Mouse (Mus musculus) layer of hippocampus, adult 9-11 months (tissue): ENCODE data around the gene Sapcd1.
A peak's percentile ranks its signal among the peaks of the same experiment; 100 is the strongest.
"Not testable (repeated sequence)": the region's sequence is repeated elsewhere in the genome, so short reads cannot be mapped to it uniquely, and the experiment has no call there.

Experiments used
- DNase-seq: peaks from one replicate; pipeline ENCODE4 v3.0.0; 2022

The Sapcd1 gene

DNA sequence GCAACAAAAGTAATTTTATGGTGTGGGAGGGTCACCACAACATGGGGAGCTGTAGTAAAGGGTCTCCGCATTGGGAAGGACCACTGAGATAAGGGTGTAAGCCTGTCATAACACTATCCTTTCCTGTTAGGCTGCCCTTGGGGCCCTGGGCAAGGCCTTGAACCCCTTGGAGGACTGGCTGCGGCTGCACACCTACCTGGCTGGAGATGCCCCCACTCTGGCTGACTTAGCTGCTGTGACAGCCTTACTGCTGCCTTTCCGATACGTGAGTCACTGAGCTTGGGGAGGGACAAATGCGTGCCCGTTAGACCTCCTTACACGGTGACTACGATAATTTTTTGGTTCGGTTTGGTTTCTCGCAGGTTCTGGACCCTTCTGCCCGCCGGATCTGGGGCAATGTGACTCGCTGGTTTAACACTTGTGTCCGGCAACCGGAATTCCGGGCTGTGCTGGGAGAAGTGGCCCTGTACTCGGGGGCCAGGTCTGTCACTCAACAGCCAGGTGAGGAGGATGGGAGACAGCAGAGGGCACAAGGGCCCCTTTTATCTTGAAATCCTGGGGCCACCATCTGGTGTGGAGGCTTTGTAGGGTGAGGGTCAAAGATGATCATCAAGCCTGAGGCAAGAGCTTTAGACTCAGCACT, 23.6 kb downstream of the Sapcd1 start:
- DNase-seq: no peak

DNA sequence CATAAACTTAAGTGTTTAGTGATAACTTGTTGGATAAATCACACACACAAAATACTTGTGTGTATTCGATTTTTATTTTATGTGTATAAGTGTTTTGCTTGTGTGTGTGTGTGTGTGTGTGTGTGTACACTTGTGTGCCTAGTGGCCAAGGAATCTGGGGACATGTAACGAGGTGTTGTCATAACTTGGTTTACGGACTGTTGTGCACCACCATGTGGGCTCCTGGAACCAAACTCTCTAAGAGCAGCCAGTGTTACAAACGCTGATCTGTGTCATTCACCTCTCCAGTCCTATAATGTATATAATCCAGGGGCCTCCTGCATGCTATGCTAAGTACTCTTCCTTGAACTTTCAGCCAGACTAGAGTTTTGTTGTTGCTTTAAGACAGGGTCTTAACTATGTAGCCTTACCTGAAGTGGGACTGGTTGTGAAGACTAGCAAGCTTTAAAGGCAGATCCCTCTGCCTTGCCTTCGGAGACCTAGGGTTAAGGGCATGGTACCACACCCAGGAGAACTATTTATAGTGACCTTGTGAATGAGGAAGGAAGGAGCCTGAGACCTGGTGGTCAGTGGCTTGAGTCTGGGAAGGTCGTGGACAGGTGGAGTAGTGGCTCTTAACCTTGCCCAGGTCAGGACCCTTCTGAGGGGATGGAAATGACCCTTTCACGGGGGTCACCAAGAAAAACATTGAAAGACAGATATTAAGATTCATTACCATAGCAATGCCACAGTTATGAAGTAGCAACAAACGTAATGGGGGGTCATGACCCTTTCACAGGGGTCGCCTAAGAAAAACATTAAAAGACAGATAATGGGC, 24.6 kb downstream of the Sapcd1 start:
- no peak for DNase-seq

DNA sequence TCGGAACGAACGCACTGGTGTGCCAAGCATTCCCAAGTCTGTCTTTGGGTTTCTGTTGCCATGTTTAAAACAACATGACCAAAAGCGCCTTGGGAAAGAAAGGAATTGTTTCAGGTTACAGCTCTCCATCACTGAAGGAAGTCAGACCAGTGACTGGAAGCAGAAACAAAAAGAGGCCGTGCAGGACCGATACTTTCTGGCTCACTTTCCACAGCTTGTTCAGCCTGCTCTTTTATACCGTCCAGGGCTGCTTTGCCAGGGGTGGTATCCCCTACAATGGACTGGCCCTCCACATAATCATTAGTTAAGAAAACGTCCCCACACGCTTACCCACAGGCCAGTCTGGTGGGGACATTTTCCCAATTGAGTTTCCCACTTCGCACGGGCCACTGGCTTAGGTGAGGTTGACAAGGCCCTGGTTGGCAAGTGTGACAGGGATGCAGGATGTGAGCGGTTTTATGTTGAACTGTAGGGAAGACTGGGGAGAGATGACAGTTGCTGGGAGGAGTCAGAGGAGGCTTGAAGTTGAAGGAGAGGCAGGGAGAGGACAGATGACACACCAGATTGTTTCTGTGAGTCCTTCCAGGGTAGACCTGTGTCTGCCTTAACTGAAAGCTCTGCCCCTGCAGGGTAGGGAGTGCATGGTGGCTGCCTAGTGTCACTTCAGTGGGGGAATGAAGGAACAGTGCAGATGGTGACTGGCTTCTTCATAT, 25.5 kb downstream of the Sapcd1 start:
- DNase-seq: no peak

DNA sequence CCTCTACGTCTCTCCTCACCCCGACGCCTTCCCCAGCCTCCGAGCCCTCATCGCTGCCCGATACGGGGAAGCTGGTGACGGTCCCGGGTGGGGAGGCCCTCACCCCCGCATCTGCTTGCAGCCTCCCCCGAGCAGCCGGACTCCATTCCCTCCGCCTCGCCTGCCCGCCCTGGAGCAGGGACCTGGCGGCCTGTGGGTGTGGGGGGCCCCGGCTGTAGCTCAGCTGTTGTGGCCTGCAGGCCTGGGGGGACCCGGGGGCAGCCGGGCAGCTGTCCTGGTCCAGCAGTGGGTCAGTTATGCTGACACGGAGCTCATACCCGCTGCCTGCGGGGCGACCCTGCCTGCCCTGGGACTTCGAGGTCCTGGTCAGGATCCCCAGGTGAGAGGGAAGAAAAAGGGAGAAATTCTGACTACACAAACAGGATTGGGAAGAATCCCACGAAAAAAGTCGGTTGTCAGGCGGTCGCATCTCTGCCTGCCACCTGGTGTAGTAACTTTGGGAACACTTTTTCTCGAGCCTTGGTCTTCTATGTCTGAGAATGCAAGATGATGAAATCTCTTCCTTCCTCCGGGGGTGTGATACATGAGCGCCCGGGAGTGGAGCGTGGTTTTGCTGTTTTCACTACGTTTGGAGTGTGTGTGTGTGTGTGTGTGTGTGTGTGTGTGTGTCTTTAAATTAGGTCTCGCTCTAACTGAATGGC, 26.2 kb downstream of the Sapcd1 start:
- DNase-seq: no peak

DNA sequence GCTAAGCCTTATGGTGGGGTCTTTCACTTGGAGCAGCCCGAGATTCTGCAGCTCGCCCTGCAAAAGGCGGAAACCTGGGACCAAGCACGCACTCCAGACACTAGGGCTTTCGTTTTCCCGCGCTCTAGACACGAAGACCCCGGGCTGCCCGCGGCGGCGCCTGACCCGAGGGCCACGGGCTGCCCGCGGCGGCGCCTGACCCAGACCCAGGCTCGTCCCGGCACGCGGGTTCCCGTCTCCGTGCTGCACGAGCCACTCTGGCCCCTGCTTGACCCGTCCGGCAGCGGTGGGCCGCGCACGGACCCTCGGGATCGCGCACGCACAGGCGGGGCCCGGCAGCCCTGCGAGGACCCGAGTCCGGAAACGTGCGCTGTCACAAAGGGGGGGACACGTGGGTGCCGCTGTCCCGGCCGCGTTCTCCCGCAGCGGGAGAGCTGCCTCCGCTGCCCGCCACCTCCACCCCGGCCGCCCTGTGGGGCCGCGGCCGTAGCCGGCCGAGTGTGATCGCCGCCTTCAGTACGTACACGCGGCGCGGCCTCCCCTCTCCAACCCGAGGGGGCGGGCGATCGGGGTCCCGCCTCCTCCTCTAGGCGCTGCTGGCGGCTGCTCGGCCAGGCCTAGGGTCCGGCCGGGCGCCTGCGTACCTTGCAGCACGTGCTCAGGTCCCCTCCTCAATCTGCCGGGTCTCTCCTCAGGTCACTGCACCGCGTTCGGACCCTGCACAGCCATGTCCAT, 26.9 kb downstream of the Sapcd1 start, which contains the start of gene Vars:
Gene Vars (plus strand): TSS at position 271 of the 735 bp plus-strand sequence.
- peak; percentile 70 for DNase-seq

DNA sequence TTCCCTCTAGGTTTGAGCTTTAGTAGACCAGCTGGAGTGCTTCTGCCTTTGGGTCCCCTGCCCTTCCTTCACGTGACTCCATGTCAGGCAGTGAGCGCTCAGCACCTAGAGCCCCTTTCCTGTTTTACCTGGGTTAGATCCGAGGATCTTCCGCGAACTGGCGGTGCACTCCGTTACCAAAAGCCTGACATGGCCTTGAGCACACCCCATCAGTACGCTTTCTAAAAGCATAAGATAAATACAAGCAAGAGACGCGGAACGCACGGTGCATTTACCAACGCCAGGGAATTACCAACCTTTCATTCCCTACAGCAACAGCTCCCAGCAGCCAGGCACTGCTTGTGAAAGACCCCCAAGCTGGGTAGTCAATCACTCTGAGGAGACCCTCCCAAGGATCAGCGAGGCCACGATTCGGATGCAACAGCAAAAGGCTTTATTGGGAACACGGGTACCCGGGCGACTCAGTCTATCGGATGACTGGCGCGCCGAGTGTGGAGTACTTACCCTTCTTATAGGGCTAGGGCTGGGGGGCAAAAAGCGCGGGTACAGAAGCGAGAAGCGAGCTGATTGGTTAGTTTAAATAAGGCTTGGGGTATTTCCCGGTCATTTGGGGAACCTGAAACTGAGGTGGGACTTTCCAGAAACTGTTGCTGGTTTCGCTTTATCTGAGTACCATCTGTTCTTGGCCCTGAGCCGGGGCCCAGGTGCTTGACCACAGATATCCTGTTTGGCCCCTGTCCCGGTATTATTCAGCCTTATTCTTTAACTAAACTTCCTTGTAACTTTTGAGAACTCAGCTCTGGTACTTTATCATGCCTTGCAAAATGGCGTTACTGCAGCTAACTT, 27.7 kb downstream of the Sapcd1 start:
- DNase-seq: not testable (repeated sequence)

DNA sequence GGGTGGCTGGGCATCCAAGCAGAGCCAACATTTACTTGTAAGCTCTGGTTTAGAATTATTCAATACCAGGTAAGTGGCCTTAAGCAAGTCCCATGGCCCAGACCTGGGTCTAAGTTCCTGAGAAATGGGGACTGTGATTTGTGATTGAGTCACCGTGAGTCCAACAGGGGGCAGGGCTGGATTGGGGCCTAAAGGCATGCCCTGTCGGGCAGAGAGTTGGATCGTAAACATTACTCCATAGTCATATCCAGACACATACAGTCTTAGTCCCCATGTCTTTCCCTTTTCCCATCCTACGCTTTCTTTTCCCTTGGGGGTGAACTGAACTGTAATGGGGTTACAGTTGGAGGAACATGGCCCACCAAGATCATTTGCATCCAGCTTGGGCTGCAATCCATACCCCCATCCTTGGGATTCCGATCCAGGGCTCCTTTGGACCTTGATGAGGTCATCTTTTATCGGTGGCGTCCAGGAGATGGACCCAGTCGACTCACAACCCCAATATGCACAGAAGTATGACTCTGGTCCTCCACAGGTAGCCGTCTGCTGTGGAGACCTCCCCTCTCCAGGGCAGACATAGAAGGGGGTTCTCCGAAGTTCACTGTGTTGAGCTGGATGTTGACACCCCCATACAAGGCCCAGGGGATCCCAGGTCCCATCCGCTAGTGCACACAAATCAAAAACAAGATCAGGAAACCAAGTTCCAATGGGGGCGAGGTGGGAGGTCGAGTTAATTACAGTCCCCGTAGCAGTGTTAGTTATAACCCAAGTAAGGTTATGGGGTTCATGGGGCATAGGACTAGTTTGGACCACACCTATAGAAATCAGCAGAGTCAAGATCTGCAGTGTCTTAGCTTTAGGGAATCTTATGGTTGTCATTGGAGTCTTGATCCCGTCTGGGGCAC, 29.0 kb downstream of the Sapcd1 start:
- no peak for DNase-seq

DNA sequence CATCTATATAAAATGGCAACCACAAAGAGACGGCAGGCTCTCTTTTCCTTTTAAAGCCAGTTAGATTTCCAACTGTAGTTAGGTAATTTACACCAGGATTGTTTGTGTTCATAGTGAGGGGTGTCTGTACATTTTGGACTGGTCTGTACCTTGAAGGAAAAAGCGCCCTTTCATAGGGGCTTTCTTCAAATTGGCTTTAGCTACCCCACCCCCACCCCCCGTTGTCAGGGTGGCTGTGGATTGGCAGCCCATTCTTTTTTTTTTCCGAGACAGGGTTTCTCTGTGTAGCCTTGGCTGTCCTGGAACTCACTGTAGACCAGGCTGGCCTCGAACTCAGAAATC, 30.7 kb downstream of the Sapcd1 start:
- no peak for DNase-seq

DNA sequence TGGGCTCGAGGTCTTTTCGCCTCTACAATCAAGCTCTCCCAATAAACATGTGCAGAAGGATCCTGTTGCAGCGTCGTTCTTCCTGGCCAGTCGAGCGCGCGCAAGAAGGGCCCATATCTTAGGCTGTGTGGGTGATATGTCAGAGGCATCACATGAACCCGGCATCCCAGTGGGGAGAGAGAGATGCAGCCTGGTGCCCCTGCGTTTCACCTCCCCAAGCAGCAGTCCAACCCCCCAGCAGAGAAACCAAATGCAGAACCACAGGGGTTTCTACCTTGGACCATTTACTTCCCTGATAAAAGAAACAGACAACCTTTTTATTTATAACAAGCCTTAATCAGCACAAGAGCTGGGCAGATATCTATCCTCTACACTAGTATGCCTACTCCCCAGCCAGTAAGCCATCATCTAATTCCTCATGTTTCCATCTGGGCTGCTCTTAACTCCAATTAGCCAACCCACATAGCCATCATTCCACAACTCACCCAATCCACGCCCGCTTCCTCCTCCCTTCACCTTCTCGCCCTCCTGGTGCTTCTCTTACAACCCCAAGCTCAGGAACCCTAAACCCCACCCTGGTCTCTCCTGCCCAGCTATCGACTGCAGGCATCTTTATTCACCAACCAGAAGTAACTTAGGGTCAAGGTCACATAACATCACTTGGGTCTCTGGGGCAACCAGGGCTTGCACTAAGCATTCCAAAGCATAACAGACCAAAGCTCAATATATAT, 31.2 kb downstream of the Sapcd1 start:
- no peak for DNase-seq

DNA sequence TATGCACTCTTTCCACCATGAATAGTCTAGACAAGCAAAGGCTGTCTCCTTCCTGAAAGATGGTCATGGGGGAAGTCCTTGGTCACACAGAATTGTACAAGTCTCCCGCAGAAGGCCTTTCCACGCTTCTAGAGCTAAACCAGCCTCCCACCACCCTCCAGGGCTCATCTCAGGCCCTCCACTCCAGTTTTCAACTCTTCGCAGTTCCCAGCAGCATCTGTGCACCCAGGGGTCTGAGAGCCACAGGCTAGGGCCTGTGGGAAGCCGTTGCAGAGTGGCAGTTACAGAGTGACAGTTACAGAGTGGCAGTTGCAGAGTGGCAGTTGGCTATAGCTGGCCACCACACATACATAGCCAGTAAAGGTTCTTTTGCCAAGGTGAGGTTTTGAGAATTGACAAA, 31.9 kb downstream of the Sapcd1 start:
- DNase-seq: not testable (repeated sequence)

DNA sequence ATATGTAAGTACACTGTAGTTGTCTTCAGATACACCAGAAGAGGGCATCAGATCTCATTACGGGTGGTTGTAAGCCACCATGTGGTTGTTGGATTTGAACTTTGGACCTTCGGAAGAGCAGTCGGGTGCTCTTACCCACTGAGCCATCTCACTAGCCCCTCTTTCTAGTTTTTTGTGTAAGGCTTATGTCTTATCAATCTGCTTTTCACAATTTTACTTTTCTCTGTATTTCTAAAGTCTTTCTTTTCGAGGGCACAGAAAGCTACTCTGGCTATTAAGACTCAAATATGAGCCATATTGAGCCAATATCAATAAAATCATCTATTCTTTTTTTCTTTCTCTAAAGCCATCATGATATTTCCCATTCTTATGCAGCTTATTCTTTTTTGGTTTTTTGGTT, 32.6 kb downstream of the Sapcd1 start:
- not testable (repeated sequence) for DNase-seq

DNA sequence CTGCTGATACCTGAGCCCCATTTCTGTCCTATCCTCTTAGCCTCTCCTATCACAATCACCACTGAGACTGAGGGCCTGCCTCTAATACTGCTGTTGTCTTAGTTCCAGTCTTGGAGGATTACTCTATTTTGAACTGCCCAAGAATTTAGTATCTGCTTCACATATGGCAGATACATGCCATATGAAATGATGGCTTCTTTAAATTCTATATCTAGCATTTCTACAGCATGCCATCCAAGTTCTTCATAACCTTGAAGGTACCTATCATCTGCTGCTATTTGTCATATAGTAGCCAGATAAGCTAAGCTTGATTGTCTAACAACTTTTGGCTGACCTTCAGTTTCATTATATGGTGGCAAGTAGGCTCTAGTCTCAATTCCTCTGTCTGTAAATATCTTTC, 33.1 kb downstream of the Sapcd1 start:
- no peak for DNase-seq

DNA sequence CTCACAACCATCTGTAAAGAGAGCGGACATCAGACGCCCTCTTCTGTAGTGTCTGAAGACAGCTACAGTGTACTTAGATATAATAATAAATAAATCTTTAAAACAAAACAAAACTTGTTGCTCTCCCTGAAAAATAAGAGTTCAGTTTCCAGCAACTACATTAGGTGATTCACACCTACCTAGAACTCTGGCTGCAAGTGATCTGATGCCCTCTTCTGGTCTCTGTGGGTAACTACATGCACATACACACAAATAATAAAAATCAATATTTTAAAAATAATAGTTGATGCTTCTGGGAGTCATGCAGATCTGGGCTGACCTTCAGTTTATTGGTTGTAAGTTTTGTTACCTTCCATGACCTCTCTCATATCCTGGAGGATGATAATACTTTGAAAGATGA, 43.6 kb downstream of the Sapcd1 start:
- DNase-seq: no peak

DNA sequence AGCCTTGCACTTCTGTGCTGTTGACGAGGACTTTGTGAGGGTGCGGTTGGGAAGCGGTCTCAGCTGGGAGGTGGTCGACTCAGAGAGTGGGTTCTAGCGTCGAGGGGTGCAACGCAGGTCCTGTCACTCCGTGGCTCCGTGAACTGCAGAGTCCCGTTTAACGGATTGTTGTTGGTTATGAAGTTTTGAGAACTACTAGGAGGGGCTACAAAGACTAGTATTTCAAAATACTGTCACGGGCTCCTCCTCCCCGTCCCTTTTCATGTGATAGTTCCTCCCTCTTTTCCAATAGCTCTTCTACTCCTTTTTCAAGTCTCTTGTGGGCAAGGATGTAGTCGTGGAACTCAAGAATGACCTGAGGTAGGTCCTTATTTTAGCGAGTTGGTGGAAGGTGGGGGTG, 45.5 kb downstream of the Sapcd1 start:
- DNase-seq: no peak

DNA sequence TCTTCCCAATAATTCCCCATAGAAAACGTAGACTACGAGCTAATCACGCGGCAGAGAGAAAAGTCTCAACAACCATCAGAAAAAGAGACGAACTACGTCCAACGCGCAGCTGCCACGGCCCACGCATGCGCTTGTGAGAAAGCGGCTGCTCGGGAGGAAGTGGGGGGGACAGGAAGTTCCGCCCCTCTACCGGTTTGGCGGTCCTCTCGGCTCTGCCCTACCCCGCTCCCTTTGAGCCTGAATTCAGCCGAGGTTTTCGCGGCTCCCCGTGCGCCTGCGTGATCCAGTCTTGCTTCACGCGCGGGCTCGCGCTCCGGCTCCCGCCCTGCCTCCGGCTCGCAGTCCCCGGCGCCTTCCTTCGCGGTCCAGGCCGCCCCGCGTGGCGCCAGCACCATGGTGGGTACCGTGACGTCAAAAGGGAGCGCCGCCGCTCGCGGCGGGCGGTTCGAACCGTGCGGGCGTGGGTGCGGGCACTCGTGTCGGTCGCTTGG, 46.1 kb downstream of the Sapcd1 start, which contains the start of gene Lsm2:
Gene Lsm2 (plus strand): TSS at position 173 of the 491 bp plus-strand sequence.
- peak; percentile 93 for DNase-seq

DNA sequence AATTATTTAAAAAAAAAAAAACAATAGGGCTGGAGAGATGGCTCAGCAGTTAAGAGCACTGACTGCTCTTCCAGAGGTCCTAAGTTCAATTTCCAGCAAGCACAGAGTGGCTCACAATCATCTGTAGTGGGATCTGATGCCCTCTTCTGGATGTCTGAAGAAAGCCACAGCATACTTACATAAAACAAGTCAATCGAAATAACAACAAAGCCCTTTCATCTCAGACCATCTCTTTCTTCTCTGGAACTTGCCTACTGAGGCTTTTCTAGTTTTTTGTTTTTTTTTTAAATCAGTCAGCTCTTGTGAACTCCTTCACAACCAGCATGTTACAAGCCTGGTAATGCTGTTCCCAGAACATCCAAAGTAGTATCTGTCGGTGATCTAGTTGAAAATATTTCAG, 47.2 kb downstream of the Sapcd1 start:
- DNase-seq: peak; percentile 48

DNA sequence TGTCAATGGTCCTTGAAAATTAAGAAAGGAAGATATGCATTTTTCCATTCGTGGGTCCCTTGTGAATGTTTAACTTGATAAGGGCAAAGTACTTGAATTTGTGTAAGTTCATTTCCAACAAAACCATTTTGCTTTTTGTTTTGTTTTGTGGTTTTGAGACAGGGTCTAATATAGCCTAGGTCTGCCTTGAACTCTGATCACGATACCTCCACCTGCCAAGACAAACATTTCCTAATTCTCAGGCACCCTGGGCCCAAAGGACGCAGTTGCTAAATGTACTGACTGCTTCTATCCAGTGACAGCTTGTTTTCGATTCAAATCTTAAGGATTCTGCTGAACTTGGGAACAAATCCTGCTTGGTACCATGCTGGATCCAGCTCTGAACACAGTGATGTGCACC, 48.2 kb downstream of the Sapcd1 start:
- DNase-seq: no peak

DNA sequence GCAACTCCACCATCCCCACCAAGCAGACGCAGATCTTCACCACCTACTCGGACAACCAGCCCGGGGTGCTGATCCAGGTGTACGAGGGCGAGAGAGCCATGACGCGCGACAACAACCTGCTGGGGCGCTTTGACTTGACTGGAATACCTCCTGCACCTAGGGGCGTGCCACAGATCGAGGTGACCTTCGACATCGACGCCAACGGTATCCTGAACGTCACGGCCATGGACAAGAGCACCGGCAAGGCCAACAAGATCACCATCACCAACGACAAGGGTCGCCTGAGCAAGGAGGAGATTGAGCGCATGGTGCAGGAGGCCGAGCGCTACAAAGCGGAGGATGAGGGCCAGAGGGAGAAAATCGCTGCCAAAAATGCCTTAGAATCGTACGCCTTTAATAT, 49.6 kb downstream of the Sapcd1 start:
- DNase-seq: no peak

DNA sequence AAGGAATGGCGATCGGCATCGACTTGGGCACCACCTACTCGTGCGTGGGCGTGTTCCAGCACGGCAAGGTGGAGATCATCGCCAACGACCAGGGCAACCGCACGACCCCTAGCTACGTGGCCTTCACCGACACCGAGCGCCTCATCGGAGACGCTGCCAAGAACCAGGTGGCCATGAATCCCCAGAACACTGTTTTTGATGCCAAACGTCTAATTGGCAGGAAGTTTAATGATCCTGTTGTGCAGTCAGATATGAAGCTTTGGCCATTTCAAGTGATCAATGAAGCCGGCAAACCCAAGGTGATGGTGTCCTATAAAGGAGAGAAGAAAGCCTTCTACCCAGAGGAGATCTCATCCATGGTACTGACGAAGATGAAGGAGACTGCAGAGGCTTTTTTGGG, 50.8 kb downstream of the Sapcd1 start:
- DNase-seq: no peak
